Mouse (Mus musculus): ENCODE data around the gene Gm49450. TPM values are rescaled to one million over a fixed set of nuclear protein-coding genes. Genes with fewer than 3 reads are reported as not detected.
A peak's percentile ranks its signal among the peaks of the same experiment; 100 is the strongest.

Gene Gm49450
- not detected in 2 replicates for polyA plus RNA-seq (2012; ENCODE audit: insufficient read depth, insufficient read length, missing spikeins)

DNA sequence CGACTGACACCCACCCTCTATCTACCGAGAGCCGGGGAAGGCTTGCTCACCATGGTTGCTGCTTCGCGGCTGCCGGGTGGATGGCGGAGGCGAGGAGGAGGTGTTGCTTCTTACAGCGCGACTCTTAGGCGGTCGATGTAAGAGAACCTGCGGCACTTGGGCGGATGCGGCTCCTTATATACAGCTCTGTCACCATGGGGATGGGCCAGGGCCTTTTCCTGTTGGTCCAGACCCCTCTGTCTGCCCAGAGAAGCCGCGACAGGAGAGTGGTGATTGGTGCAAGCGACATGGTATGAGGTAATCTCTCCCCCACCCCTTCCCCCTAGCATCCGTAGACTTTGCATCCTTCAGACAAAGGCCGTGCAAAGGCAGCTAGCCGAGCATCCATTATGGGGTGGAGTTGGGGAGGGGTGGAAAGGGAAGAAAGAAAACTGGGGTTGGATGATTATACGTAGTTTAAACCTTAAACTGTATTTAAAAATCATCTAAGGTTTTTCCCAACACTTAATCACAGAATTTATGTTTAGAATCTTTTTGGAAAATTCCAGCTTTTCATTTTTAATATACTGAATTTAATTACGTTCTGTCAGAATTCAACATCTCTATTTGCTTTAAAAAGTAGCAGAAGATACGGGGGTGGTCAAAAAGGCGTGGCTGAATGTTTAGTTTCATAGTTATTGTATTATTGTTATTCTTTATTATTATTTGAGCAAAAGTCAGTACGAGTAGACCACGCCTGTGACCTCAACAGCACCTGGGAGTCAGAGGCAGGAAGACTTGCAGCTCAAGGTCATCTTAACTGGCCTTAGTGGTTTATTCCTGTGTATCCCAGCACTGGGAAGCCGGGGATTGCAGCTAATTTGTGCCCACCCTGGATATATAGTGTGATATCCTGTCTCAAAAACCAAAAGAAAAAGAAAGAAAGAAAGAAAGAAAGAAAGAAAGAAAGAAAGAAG, at the start of gene Gm49450, which contains the start of gene Tuba1a:
TSS of gene Gm49450 (minus strand) at position 151 of the 956 bp plus-strand sequence.
TSS of gene Tuba1a (minus strand) at position 303 of the 956 bp plus-strand sequence.
- peak within 1 kb of the TSS; percentile 67 for H3K27ac ChIP-seq (ENCODE audit: insufficient read depth, low read depth, low read length)
- peaks cover 19% of the 10 kb centered on the region for H3K4me1 ChIP-seq (ENCODE audit: control insufficient read depth, insufficient read depth, low read length)
- TF ChIP-seq CTCF (IDR thresholded peaks at IDR 0.05; ENCODE audit: low read depth, low read length), result no peak
- TF ChIP-seq POLR2A (IDR thresholded peaks at IDR 0.05; ENCODE audit: borderline replicate concordance, low read depth, low read length), result no peak
- peak within 1 kb of the TSS; percentile 88 for H3K4me3 ChIP-seq (ENCODE audit: insufficient read depth, low read length)

DNA sequence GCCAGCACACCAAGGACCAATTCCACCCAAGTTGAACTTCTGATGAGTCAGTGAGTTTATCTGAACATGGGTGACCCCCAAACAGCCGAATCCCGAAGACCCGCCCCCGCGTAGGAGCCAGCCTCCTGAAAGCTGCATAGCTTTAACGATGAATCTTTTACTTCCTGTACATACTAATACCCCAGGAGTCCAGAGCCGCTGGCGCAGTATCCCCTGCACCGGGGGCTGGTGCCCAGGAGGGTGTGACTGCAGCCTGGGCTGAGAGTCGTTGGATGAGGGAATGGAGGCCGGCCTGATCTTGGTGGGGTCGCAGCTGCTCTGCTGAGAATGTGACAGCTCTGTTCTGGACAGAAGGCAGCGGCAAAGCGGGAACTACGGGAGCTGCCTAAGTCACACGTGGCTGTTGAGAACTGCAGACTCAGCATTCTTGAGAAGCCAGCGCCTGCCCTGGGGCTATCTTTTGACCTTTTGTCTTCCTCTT, 48.1 kb upstream of the Gm49450 start:
- Histone ChIP-seq H3K4me1 (ENCODE audit: control insufficient read depth, insufficient read depth, low read length) (peaks cover 15% of the 10 kb centered on the region), H3K27ac (ENCODE audit: insufficient read depth, low read depth, low read length) (peak overlapping the region; percentile 89), H3K4me3 (ENCODE audit: insufficient read depth, low read length) (peak overlapping the region; percentile 71)
- no peak for TF ChIP-seq POLR2A (IDR thresholded peaks at IDR 0.05; ENCODE audit: borderline replicate concordance, low read depth, low read length)

DNA sequence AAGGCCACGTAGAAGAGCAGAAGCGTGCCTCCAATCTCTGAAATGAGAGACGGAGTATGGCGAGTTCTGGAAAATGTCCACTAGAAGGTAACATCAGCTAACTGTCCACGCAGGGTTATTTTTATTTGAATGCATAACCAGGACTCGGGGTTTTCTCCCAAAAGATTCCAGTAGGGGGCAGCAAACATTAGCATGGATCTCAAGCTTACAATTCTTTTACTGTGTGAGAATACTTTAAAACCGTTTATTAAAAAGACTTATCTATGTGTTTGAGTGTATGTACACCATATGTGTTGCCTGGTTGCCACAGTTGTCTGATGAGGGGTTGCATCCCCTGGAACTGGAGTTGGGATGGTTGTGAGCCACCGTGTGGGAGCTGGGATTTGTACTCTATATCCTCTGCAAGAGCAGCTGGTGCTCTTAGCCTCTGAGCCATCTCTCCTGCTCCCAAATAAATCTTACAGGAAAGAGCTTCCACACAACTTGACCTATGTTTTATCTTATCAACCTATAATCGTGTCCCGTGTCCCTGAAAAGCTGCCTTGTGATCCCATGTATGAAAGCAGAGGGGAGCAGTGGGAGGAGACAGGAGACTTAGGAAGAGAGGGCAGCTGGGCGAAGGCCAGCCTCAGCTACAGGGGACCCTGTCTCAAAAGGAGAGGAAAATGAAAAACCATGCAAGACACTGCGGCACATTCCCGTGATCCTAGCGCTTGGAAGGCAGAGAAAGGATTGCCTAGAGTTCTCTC, 47.4 kb upstream of the Gm49450 start:
- Histone ChIP-seq H3K4me1 (ENCODE audit: control insufficient read depth, insufficient read depth, low read length) (peaks cover 15% of the 10 kb centered on the region), H3K27ac (ENCODE audit: insufficient read depth, low read depth, low read length) (peak overlapping the region; percentile 25; the same call in 1 of the 2 replicates), H3K4me3 (ENCODE audit: insufficient read depth, low read length) (peak overlapping the region; percentile 13; the same call in 1 of the 2 replicates)
- no peak for TF ChIP-seq POLR2A (IDR thresholded peaks at IDR 0.05; ENCODE audit: borderline replicate concordance, low read depth, low read length)
- TF ChIP-seq CTCF (IDR thresholded peaks at IDR 0.05; ENCODE audit: low read depth, low read length), result no peak

GRCm38 (mm10) chr15:98998775-98999157, 45.4 kb upstream of the Gm49450 start:
- no peak overlapping the region for H3K4me3 ChIP-seq (ENCODE audit: insufficient read depth, low read length)
- H3K4me1 ChIP-seq (ENCODE audit: control insufficient read depth, insufficient read depth, low read length), result peaks cover 15% of the 10 kb centered on the region
- TF ChIP-seq POLR2A (IDR thresholded peaks at IDR 0.05; ENCODE audit: borderline replicate concordance, low read depth, low read length) (no peak), CTCF (IDR thresholded peaks at IDR 0.05; ENCODE audit: low read depth, low read length) (no peak)
- no peak overlapping the region for H3K27ac ChIP-seq (ENCODE audit: insufficient read depth, low read depth, low read length)

GRCm38 (mm10) chr15:98997938-98998774, 44.8 kb upstream of the Gm49450 start:
- TF ChIP-seq POLR2A (IDR thresholded peaks at IDR 0.05; ENCODE audit: borderline replicate concordance, low read depth, low read length) (no peak), CTCF (IDR thresholded peaks at IDR 0.05; ENCODE audit: low read depth, low read length) (no peak)
- peaks cover 17% of the 10 kb centered on the region for H3K4me1 ChIP-seq (ENCODE audit: control insufficient read depth, insufficient read depth, low read length)
- H3K27ac ChIP-seq (ENCODE audit: insufficient read depth, low read depth, low read length), result no peak overlapping the region
- H3K4me3 ChIP-seq (ENCODE audit: insufficient read depth, low read length), result no peak overlapping the region

GRCm38 (mm10) chr15:98996840-98997239, 43.5 kb upstream of the Gm49450 start:
- peaks cover 16% of the 10 kb centered on the region for H3K4me1 ChIP-seq (ENCODE audit: control insufficient read depth, insufficient read depth, low read length)
- H3K27ac ChIP-seq (ENCODE audit: insufficient read depth, low read depth, low read length), result no peak overlapping the region
- no peak overlapping the region for H3K4me3 ChIP-seq (ENCODE audit: insufficient read depth, low read length)
- TF ChIP-seq CTCF (IDR thresholded peaks at IDR 0.05; ENCODE audit: low read depth, low read length), result no peak
- no peak for TF ChIP-seq POLR2A (IDR thresholded peaks at IDR 0.05; ENCODE audit: borderline replicate concordance, low read depth, low read length)

DNA sequence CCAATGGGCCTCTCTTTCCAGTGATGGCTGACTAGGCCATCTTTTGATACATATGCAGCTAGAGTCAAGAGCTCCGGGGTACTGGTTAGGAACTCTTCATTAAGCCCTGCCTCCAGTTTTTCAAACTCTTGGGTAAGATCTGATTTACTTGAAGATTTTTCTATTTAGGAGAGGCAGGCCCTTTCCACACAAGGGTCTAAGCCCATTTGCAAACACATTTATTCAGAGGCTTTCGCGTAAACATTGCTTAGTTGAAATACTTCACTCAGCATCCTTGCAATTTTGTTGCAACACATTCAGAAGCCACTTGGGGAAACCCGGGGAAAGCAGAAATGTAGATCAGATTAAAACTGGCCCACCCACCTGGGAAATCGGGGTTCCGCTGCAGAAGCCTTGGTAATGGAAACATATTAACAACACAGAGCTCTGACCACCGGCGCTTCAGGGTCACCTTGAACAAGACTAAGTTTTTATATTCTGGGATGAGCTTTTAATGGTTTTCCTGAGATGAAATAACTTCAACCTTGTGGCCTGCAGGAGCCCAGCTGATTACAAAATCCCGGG, 41.7 kb upstream of the Gm49450 start:
- Histone ChIP-seq H3K27ac (ENCODE audit: insufficient read depth, low read depth, low read length) (no peak overlapping the region), H3K4me3 (ENCODE audit: insufficient read depth, low read length) (no peak overlapping the region)
- no peak for TF ChIP-seq POLR2A (IDR thresholded peaks at IDR 0.05; ENCODE audit: borderline replicate concordance, low read depth, low read length)
- TF ChIP-seq CTCF (IDR thresholded peaks at IDR 0.05; ENCODE audit: low read depth, low read length), result no peak

DNA sequence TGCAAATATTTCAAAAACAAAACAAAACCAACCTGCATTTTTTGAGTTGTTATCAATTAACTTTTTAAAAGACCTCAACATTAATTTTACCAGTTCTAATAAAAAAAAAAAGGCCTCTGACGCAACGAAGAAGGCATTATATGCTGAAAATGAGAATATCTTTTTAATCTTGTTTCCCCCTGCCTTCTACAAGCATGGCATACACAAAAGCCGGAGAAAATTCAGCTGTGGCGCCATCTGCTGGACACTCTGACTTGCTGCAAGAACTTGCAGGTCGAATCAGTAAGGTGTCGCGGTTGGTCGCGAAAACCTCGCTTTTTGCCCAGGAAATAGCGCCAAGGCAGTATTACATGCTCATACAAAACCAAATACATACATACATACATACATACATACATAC, 40.5 kb upstream of the Gm49450 start:
- TF ChIP-seq POLR2A (IDR thresholded peaks at IDR 0.05; ENCODE audit: borderline replicate concordance, low read depth, low read length), result no peak
- TF ChIP-seq CTCF (IDR thresholded peaks at IDR 0.05; ENCODE audit: low read depth, low read length), result peak; percentile 66
- no peak overlapping the region for H3K27ac ChIP-seq (ENCODE audit: insufficient read depth, low read depth, low read length)
- H3K4me1 ChIP-seq (ENCODE audit: control insufficient read depth, insufficient read depth, low read length), result peaks cover 15% of the 10 kb centered on the region
- H3K4me3 ChIP-seq (ENCODE audit: insufficient read depth, low read length), result no peak overlapping the region

More for the DNA sequence above, 41.7 kb upstream of the Gm49450 start:
- peaks cover 15% of the 10 kb centered on the region for H3K4me1 ChIP-seq (ENCODE audit: control insufficient read depth, insufficient read depth, low read length)
